Mouse (Mus musculus): ENCODE measurements around the gene Ndufb2. TPM values are rescaled to one million over a fixed set of nuclear protein-coding genes. Genes with fewer than 3 reads are reported as not detected.

Ndufb2 gene
- total and polyA plus RNA-seq, 3 experiments, result 625 to 916 (median 742) TPM

- Histone ChIP-seq H3K4me1 (ENCODE audit: control insufficient read depth, insufficient read depth, low read length) (peaks cover 6% of the 10 kb centered on the region), H3K27me3 (ENCODE audit: control insufficient read depth, insufficient read depth, low read length) (no peaks in the 10 kb centered on the region), H3K79me2 (replicated peaks; ENCODE audit: control insufficient read depth, insufficient read depth, low read length) (peaks cover 3% of the 10 kb centered on the region; the same call in 1 of the 2 replicates), H3K36me3 (ENCODE audit: control insufficient read depth, insufficient read depth, low read length) (peaks cover 6% of the 10 kb centered on the region), H3K27ac (no peak overlapping the region; the same call in 1 of the 2 replicates), H3K4me3 (no peak overlapping the region), H3K9ac (ENCODE audit: low read depth, low read length) (no peak overlapping the region)
- no peak for DNase-seq
- TF ChIP-seq CTCF (IDR thresholded peaks at IDR 0.05) (no peak), EP300 (IDR thresholded peaks at IDR 0.05; ENCODE audit: insufficient read depth, low read depth, low read length) (no peak), POLR2A (IDR thresholded peaks at IDR 0.05; ENCODE audit: insufficient read depth, low read depth, low read length) (no peak)
- WGBS, result 91% methylated on average over 4 of the region's 4 CpGs
- intact Hi-C loops (cut with DNase I), result loop anchor here (5.0 kb wide), 1 partner anchor 136 kb away; the partner anchor contains the start of gene Braf
Observed at GRCm38 (mm10) chr6:39591481-39591880, 893 bp upstream of the Ndufb2 start.

GRCm38 (mm10) chr6:39600851-39601250, 8.5 kb downstream of the Ndufb2 start:
- Histone ChIP-seq H3K36me3 (ENCODE audit: control insufficient read depth, insufficient read depth, low read length) (peaks cover 14% of the 10 kb centered on the region), H3K9ac (ENCODE audit: low read depth, low read length) (no peak overlapping the region), H3K27me3 (ENCODE audit: control insufficient read depth, insufficient read depth, low read length) (no peaks in the 10 kb centered on the region), H3K4me1 (ENCODE audit: control insufficient read depth, insufficient read depth, low read length) (peaks cover 3% of the 10 kb centered on the region), H3K79me2 (replicated peaks; ENCODE audit: control insufficient read depth, insufficient read depth, low read length) (no peaks in the 10 kb centered on the region), H3K27ac (no peak overlapping the region), H3K4me3 (no peak overlapping the region)
- no peak for TF ChIP-seq POLR2A (IDR thresholded peaks at IDR 0.05; ENCODE audit: insufficient read depth, low read depth, low read length)
- TF ChIP-seq CTCF (IDR thresholded peaks at IDR 0.05), result no peak
- no peak for TF ChIP-seq EP300 (IDR thresholded peaks at IDR 0.05; ENCODE audit: insufficient read depth, low read depth, low read length)
- DNase-seq, result no peak
- intact Hi-C loops (cut with DNase I), result no loop called here
- WGBS, result 95% methylated on average over 3 of the region's 3 CpGs

GRCm38 (mm10) chr6:39601828-39602227, 9.5 kb downstream of the Ndufb2 start:
- Histone ChIP-seq H3K4me1 (ENCODE audit: control insufficient read depth, insufficient read depth, low read length) (peaks cover 3% of the 10 kb centered on the region), H3K27ac (no peak overlapping the region), H3K4me3 (no peak overlapping the region), H3K79me2 (replicated peaks; ENCODE audit: control insufficient read depth, insufficient read depth, low read length) (no peaks in the 10 kb centered on the region), H3K27me3 (ENCODE audit: control insufficient read depth, insufficient read depth, low read length) (no peaks in the 10 kb centered on the region), H3K36me3 (ENCODE audit: control insufficient read depth, insufficient read depth, low read length) (peaks cover 17% of the 10 kb centered on the region), H3K9ac (ENCODE audit: low read depth, low read length) (no peak overlapping the region)
- no peak for TF ChIP-seq CTCF (IDR thresholded peaks at IDR 0.05)
- no peak for TF ChIP-seq POLR2A (IDR thresholded peaks at IDR 0.05; ENCODE audit: insufficient read depth, low read depth, low read length)
- DNase-seq, result no peak
- 68% methylated on average over 3 of the region's 3 CpGs for WGBS
- intact Hi-C loops (cut with DNase I), result no loop called here

- Histone ChIP-seq H3K4me3 (no peak overlapping the region), H3K9ac (ENCODE audit: low read depth, low read length) (no peak overlapping the region), H3K79me2 (replicated peaks; ENCODE audit: control insufficient read depth, insufficient read depth, low read length) (no peaks in the 10 kb centered on the region), H3K27ac (no peak overlapping the region), H3K36me3 (ENCODE audit: control insufficient read depth, insufficient read depth, low read length) (peaks cover 13% of the 10 kb centered on the region), H3K4me1 (ENCODE audit: control insufficient read depth, insufficient read depth, low read length) (peaks cover 3% of the 10 kb centered on the region), H3K27me3 (ENCODE audit: control insufficient read depth, insufficient read depth, low read length) (no peaks in the 10 kb centered on the region)
- DNase-seq, result no peak
- intact Hi-C loops (cut with DNase I), result no loop called here
- TF ChIP-seq POLR2A (IDR thresholded peaks at IDR 0.05; ENCODE audit: insufficient read depth, low read depth, low read length) (no peak), EP300 (IDR thresholded peaks at IDR 0.05; ENCODE audit: insufficient read depth, low read depth, low read length) (no peak), CTCF (IDR thresholded peaks at IDR 0.05) (no peak)
- WGBS, result 83% methylated on average over 5 of the region's 5 CpGs
Observed at GRCm38 (mm10) chr6:39604565-39604964, 12.2 kb downstream of the Ndufb2 start.

GRCm38 (mm10) chr6:39606056-39606455, 13.7 kb downstream of the Ndufb2 start:
- Histone ChIP-seq H3K79me2 (replicated peaks; ENCODE audit: control insufficient read depth, insufficient read depth, low read length) (no peaks in the 10 kb centered on the region), H3K36me3 (ENCODE audit: control insufficient read depth, insufficient read depth, low read length) (peaks cover 12% of the 10 kb centered on the region), H3K4me1 (ENCODE audit: control insufficient read depth, insufficient read depth, low read length) (peaks cover 3% of the 10 kb centered on the region), H3K27ac (no peak overlapping the region), H3K27me3 (ENCODE audit: control insufficient read depth, insufficient read depth, low read length) (no peaks in the 10 kb centered on the region), H3K9ac (ENCODE audit: low read depth, low read length) (no peak overlapping the region), H3K4me3 (no peak overlapping the region)
- DNase-seq, result no peak
- WGBS, result 43% methylated on average over 6 of the region's 6 CpGs
- intact Hi-C loops (cut with DNase I), result no loop called here
- TF ChIP-seq POLR2A (IDR thresholded peaks at IDR 0.05; ENCODE audit: insufficient read depth, low read depth, low read length), result no peak
- TF ChIP-seq CTCF (IDR thresholded peaks at IDR 0.05), result no peak
- TF ChIP-seq EP300 (IDR thresholded peaks at IDR 0.05; ENCODE audit: insufficient read depth, low read depth, low read length), result no peak

GRCm38 (mm10) chr6:39606862-39607261, 14.5 kb downstream of the Ndufb2 start:
- no peak for DNase-seq
- Histone ChIP-seq H3K4me3 (no peak overlapping the region), H3K79me2 (replicated peaks; ENCODE audit: control insufficient read depth, insufficient read depth, low read length) (no peaks in the 10 kb centered on the region), H3K27ac (no peak overlapping the region), H3K4me1 (ENCODE audit: control insufficient read depth, insufficient read depth, low read length) (peaks cover 3% of the 10 kb centered on the region), H3K36me3 (ENCODE audit: control insufficient read depth, insufficient read depth, low read length) (peaks cover 12% of the 10 kb centered on the region), H3K27me3 (ENCODE audit: control insufficient read depth, insufficient read depth, low read length) (no peaks in the 10 kb centered on the region), H3K9ac (ENCODE audit: low read depth, low read length) (no peak overlapping the region)
- intact Hi-C loops (cut with DNase I), result no loop called here
- WGBS, result 45% methylated on average over 3 of the region's 3 CpGs
- TF ChIP-seq POLR2A (IDR thresholded peaks at IDR 0.05; ENCODE audit: insufficient read depth, low read depth, low read length) (no peak), EP300 (IDR thresholded peaks at IDR 0.05; ENCODE audit: insufficient read depth, low read depth, low read length) (no peak), CTCF (IDR thresholded peaks at IDR 0.05) (no peak)

Measured in heart, adult 2 months (tissue).